Mouse (Mus musculus) heart, adult 18-20 months (tissue): ENCODE measurements at regions not wholly inside any gene's neighbourhood (a gene's known extent, or its start where the extent isn't known, plus 50 kb on each side); places are given as distances from the start of the nearest gene placed in this dataset.

Source experiments
- DNase-seq, 2 experiments: peaks; one replicate each; pipeline ENCODE4 v3.0.0; 2021 to 2022; ENCODE audit warnings: mixed read lengths in 1 of 2

DNA sequence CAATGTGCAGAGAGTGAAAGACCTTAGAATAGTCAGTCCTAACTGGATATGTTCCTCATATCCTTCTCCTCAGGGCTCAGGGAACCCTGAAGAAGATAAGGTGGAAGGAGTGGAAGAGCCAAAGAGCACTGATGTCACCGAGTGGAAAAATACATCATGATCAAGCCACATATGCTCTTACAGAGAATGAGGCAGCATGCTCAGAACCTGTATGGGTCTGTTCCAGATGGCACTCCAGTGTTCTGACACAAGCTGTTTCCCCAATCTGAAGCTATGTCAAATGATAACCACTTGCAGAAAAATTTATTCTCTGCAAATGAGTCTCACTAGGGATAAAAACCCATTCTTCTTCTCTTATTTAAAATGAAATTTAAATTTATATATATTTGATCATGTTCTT is 572.6 kb upstream of the Robo2 start:
- DNase-seq = no peak

DNA sequence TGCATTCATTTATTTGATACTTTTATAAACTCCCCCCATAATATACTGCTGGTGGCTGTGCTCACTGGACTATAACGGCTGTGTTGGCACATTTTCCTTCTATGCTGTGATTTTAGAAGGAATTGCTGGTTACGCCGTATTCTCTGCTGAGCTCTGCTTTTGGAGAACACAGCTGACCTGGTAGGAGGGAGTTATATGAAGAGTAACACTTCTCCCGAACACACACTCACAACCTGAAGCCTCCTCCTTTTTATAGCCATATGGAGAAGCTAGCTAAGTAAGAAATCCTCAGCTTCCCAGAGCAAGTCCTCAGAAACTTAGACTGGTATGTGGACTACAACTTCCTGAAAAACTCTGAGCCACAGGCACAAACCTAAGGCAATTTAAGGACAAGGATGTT is 554.5 kb upstream of the Robo2 start:
- no peak for DNase-seq

DNA sequence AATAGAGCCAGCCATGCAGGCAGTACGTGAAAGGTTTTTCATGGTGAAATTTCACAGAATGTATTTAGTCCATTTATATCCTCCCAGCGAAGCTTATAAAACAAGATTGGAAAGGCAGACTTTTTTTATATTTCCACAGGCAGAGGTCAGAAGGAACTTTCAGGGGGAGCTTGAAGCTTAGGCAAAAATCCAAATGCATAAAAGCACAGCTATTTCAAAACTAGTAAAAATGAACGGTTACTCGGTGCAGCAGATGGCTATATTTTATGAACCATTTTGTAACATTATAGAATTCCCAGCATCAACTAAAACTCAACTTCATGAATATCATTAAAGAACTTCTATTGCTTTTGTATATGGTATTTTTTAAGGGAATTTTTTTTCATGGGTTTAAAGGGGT is 518.1 kb upstream of the Robo2 start:
- no peak for DNase-seq

DNA sequence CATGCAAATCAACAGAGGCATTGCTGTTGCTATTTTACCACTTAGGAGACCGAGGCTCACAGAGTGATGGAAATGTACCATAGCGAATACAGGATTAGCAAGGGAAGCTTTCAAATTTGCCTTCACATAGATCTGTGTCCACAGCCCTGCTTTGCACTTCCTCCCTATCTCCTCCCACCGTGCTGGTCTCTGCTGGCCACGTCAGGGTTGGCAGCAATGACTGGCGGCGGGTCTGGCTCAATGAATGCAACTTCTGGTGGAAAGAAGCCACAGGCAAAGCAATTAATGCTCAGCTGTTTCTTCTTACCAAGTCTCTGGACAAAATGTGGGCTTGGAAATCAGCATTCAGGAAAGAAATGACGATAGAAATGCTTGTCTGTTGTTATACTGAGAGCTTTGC is 489.2 kb upstream of the Robo2 start:
- DNase-seq = peak; percentile 0 to 3

DNA sequence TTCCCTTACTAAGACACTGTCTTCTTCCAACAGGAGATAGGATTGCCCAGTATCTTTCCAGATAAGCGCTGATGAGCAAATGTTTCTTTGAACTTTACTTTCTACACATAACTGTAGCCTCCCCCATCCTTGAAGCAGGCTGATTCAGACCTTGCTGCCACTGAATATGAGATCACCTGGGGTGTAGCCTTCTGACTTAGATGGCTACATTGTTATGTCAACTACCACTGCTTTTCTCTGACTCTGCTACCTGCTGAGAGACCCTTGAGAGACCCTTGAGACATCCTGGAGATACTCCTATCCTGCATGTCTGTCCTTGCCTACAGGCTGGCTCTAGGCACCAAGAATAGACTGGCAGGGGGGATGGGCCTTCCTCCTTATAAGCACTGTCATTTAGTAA is 476.1 kb upstream of the Robo2 start:
- no peak for DNase-seq

DNA sequence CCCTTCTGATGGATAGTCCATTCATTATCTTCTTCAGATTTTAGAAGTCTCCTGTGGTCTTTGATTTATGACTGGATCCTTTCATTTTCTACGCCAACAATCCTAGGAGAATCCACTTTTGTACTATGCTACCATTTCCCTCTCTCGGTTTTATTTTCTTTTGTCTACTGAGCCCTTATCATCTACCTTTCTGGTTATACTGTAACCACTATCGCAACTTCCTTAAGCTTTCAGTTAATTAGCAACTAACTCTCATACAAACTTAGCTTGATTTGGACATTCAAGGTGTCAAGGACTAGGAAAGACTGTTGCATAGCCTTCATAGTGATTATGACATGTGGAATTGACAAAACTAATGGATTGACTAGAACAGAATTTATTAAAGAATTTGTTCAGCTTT is 467.0 kb upstream of the Robo2 start:
- DNase-seq = no peak

DNA sequence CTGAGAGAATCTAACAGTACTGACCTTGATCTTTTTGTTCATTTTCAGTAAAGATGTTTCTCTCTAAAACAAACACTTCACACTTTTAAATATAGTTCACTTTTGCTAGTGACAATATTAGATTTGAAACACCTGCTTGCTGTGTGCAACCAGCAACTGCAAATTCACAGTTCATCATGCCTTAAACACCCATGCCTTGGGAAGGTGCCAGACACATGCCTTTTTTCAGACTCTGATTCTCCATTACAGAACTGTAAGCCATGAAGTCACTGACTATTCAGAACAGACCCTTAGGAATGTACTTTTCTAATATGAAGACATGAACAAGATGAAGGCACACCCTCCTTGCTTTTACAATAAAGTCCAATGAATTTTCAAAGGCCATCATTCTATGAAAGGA is 462.1 kb upstream of the Robo2 start:
- no peak for DNase-seq

DNA sequence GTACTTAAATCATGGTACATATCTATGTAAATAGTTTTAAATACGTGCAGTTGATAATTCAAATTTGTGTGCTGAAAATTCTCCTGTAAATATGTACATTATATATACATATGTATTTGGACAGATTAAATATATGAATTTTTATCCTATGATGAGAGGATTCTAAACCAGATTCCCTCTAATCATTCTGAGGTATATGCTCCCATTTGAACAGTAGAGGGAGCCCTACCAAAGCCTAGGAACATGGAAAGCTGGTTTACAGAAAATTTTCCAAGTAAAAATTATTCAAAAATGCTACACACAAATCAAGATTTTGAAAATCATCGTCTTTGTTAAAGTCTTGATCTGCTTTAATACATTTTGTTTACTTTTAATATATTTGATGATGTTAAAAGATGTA is 446.1 kb upstream of the Robo2 start:
- DNase-seq = no peak

DNA sequence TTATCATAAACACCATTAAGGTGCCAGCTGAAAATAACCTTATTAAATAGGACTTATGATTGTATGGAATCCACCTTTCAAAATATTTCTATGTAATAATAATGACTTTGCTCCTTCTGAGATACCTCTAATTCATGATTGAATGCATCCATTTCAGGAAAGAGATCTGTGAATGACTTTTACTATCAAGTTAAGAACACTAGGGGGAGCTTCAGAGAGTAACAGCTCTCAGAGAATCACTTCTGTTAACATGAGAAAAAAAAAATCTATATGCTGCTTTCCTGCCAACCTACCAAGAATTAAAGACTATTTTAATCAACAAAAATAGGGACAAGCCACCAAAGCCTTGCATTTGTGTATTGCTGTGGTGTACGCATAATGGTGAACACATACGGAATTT is 428.4 kb upstream of the Robo2 start:
- DNase-seq = no peak

DNA sequence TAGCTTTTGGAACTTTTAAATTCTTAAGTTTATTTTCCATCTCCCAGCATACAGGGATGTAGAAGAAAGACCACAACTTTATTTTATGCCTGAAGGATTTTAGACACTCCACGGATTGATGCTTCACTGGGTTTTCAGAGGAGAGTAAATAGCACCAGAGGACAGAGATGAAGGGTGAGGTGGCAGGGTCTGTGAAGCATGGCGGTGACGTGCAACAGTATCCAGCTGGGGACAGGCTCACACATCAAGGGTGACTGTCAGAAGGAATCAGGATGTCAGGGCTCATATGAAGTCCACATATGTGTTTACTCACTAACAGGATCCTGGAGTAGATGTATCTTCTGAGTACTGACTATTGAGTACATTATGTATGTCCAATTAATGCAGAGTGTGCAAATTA is 402.8 kb upstream of the Robo2 start:
- DNase-seq = no peak

DNA sequence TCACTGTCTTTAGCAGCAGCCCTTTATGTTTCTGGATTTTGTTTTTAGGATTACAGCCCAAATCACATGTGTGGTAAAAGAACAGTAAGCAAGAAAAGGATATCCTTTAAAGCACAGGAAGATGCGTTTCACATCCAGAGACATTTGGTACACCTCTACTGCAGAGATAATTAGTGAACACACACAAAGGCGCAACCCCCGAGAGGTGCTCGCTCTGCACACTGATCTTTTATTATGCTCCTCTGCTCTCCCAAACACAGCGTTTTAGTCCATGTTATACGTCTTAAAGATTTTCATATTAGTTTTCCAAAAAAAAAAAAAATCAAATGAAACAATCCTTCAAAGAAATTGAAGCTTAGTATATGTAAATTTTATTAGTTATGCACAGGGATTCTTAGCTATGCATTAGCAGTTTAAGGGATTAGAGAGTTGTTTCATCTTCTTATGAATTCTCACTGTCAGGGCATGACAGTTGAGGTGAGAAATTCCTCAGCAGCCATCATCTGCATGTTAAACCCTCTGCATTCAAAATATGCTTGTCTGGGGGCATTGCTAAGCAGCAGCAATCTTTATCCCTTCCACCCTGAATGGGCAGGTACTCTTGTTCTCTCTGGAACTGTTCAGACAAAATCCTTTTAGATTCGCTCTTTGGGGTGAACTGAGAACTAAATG is 397.7 kb upstream of the Robo2 start:
- no peak for DNase-seq

DNA sequence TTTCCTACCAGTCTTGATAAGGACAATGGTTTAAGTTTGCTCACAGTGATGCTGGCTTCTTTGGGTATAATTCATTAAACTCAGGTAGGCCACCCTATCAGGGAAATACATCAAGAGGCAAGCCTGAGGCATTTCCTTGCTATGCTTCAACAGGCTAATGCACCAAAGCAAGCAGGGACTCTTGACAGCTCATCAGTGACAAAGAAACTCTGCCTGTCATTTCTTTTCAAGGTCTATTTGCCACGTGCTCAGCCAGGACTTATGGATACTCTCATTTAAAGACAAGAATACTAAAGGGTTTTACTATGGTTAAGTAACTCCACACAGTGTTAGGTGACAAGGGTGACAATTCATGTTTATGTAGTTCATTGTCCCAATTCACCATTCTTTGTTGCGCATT is 395.1 kb upstream of the Robo2 start:
- no peak for DNase-seq

DNA sequence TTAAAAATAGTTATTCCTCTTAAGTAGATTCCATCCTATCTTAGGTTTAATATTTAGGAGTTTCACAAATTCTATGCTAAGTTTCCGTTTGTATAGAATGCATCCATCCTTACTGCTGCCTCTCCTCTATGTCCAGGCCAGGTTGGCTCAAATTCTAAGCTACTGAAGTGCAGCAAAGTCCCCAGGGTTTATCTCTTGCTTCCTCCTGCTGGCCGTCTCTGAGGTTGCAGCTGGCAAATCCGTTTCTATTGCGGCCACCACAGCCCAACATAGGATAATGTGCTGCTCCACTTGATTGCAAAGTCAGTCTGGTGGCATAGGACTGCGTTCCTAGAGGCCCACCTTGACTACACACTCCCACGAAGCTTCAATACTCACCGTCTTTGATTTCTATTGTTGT is 389.7 kb upstream of the Robo2 start:
- peak in 1 of 2 experiments; percentile 12 for DNase-seq

DNA sequence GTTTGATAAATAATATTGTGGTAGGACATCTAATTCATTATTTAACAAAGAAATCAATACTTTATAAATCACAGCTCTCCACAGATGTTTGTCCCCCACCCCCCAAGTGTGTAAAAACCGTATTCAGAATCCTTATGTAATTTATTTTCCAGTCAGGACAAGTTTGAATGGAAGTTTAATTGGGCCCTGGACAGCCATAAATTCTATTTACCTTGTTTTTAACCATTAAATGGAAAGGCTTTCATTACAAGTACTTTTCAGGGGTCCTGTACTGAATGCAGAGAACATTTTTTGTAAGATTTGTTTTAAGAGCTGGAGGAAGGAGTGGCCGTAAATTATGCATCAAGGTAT is 384.7 kb upstream of the Robo2 start:
- no peak for DNase-seq

DNA sequence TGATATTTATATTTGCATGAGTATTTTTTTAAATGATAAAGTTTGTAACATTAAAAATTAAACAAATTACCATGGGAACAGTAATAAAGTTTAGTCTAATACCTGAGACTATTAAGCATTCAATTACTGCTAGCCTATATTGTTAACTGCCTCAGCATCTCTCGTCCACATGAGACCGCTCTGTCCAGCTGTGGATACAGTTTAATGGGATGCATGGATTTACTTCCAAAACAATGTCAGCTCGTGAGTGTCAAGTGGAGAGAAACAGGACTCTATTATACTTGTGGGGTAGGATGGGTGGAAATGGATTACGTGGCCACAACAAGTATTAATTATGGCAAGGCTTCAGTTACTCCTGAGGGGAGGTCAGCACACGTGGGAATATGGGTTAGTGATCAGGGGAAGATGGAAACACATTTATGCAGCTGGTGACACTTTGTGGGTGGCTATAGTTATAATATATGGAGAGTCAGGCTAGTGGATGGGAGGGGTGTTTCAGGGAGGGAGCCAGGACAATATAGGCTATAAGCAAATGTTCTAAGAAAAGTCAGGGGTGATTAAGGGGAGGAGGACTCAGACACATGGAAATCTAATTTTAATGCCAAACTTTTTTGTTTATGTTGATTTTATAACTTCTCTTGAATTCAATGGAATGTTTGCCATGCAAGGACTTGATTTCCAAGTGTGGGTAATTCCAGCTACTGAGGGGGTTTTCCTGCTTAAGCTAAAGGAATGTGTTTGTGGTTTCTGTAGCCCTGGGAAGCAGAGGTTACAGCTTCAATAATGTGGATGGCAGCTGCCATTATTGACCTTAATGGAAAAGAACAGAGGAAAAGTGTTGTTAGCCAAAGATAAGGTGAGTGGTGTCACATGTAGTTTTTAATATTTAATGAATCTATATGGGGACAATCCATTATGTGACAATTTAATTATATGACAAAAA is 384.0 kb upstream of the Robo2 start:
- DNase-seq = no peak

DNA sequence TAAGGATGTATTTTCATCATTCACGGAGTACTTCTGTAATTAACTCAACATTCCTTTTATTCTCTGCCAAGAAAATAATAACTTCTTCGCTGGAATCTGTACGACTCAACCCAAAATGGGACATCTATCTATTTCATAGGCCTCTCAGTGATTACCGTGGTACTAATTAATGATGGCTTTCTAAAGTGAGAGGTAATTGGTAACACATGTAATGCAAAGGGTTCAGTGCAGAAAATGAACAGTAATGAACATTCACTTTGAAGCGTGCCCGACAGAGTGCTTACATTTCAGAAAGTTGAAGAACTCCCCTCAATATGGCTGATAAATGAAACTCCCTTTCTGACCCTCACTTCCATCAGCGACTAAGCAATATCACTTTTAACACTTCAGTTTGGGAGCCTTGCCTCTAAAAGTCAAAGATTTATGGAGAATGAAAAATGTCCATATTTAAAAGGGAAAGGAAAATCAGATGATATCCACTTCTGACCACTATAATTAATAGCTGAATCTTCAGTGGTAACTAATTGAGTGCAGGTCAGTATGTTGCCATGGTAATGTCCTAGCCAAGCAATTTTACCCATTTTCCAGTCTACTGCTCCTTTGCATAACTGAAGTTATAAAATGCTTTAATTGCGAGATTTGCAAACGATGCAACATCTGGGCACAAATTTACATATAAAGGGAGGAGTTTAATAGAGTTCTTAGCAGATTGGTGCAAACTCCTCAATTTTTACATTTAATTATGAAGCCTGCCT is 373.9 kb upstream of the Robo2 start:
- DNase-seq = no peak

DNA sequence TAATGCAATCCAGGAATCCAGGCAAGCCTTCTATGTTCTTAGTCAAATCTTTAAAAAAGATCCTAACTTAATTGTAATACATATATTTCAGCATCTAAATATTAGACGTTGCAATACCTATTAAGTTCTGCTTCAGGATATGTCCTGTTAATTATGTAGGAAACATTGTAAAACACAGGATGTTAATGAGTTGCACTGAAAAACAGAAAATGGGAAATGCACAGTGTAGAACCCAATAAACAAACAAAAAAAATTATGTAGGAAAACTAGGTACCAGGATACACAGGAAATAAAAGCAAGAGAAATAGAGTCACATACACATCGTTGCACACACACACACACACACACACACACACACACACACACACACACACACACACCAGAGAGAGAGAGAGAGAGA is 368.8 kb upstream of the Robo2 start:
- no peak for DNase-seq

DNA sequence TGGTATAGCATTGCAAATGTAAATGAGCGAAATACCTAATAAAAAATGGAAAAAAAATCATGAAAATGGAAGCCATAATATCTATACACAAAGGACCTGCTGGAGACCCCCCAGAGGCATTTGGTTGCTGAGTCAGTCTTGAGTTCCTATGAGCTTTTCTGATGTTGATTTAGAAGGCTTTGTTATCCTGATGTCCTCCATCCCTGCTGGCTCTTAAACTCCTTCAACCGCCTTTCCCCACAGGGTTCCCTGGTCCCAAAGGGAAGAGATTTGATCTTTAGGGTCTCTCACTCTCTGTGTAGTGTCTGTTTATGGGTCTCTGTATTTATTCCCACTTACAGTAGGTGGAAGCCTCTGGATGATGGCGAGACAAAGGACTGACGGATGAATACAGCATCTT is 356.6 kb upstream of the Robo2 start:
- no peak for DNase-seq

DNA sequence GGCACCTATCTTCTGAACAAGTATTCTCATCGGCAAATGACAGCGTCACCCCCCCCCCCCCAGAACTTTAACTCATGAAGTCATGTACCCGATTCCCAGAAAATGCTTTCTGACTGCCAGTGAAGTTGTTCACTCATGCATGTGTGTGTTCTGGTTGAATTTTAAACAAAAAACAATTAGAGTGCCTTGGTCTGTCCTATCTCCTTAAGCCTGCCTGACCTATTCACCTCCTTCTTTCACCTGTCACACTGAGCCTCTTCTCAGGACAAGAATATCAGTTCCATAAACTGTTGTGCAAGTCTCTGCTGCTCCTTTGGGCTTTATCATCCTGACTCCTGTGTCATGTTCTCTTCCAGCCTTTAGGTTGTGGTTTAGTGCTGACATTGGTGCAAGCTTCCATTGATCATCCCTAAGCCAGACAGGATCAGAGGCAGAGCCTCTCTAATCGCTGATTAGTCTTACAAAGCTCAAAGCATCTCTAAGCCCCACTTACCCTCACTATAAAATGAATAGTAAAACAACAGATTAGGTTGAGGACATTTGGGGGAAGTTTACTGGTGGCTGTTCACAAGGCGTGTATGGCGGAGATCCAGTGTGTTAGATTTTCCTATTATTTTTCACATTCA is 345.2 kb upstream of the Robo2 start:
- DNase-seq = no peak

DNA sequence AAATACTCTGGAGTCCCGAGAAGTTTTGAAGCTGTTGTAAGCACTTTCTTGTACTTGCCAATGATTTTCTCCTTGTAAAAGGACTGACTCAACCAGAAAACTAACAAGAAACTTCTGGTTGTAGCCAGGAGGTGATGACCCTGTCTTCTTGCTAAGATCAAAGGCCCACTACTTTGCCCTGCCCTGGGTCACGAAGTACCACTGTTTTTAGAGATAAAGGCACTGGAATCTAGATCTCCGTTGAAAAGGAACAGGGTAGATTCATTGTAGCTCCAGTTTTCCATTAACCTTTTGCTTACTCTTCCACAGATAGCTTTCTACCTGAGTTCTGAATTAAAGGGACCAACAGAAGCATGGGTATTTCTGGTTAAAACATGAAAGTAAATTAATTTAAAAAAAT is 339.3 kb upstream of the Robo2 start:
- DNase-seq = no peak

DNA sequence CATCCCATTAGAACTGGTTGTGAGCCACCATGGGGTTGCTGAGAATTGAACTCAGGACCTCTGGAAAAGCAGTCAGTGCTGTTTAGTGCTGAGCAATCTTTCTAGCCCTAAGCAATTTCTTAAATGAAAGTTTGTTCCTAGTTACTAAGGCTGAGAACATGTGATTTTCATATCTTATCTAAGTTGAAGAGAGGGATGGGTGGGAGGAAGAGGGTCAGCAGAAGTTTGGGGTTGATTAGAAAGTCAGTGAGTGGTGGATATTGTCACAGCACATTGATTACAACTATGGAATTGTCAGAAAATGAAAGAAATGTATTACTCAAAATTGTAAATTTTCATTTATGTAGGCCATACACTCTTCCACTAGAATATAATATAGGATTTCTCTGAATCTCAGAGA is 337.4 kb upstream of the Robo2 start:
- DNase-seq = no peak

DNA sequence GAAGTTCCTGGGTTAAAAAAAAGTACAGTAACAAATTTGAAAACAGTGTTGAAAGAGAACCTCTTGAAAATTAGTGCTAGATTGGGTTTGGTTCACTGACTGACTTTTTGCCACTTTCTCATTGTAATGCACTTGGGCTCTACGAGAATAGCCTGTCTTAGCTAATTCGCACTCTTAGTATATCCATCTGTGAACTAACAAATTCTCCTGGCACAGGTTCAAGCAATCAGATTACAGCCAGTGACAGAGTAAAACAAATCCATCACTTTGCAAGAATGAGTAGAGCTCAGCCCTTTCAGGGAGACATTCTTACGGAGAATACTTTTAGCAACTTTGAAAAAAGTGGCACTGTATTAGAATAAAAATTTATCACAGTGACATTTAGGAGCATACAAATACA is 331.9 kb upstream of the Robo2 start:
- DNase-seq = no peak
